Mouse (Mus musculus) layer of hippocampus, adult 11-12 months (tissue): ENCODE measurements around the gene Gtdc1.

ENCODE experiments used
- DNase-seq: peaks from one replicate; pipeline ENCODE4 v3.0.0; 2022; ENCODE audit warnings: low spot score

Gtdc1 gene

GRCm38 (mm10) chr2:44924618-44925017, 2.8 kb downstream of the Gtdc1 start:
- DNase-seq = no peak

- DNase-seq = no peak
Observed at GRCm38 (mm10) chr2:44923056-44923883, 4.2 kb downstream of the Gtdc1 start.

- DNase-seq = no peak
Observed at GRCm38 (mm10) chr2:44922500-44922899, 5.0 kb downstream of the Gtdc1 start.

GRCm38 (mm10) chr2:44920471-44920870, 7.0 kb downstream of the Gtdc1 start:
- no peak for DNase-seq

GRCm38 (mm10) chr2:44919326-44919725, 8.1 kb downstream of the Gtdc1 start:
- DNase-seq = no peak

GRCm38 (mm10) chr2:44918737-44919136, 8.7 kb downstream of the Gtdc1 start:
- DNase-seq = no peak

- no peak for DNase-seq
Observed at GRCm38 (mm10) chr2:44916286-44916685, 11.2 kb downstream of the Gtdc1 start.

- no peak for DNase-seq
Observed at GRCm38 (mm10) chr2:44897801-44898200, 29.7 kb downstream of the Gtdc1 start.

GRCm38 (mm10) chr2:44873718-44874117, 53.7 kb downstream of the Gtdc1 start:
- no peak for DNase-seq

- no peak for DNase-seq
Observed at GRCm38 (mm10) chr2:44864726-44865125, 62.7 kb downstream of the Gtdc1 start.

GRCm38 (mm10) chr2:44854475-44854874, 73.0 kb downstream of the Gtdc1 start:
- no peak for DNase-seq

GRCm38 (mm10) chr2:44849666-44850065, 77.8 kb downstream of the Gtdc1 start:
- no peak for DNase-seq

GRCm38 (mm10) chr2:44848156-44848555, 79.3 kb downstream of the Gtdc1 start:
- no peak for DNase-seq

GRCm38 (mm10) chr2:44845424-44845823, 82.0 kb downstream of the Gtdc1 start:
- no peak for DNase-seq

- no peak for DNase-seq
Observed at GRCm38 (mm10) chr2:44829753-44830152, 97.7 kb downstream of the Gtdc1 start.

- DNase-seq = no peak
Observed at GRCm38 (mm10) chr2:44829346-44829745, 98.1 kb downstream of the Gtdc1 start.

GRCm38 (mm10) chr2:44826609-44827008, 100.8 kb downstream of the Gtdc1 start:
- no peak for DNase-seq

- no peak for DNase-seq
Observed at GRCm38 (mm10) chr2:44817787-44818186, 109.7 kb downstream of the Gtdc1 start.

- DNase-seq = no peak
Observed at GRCm38 (mm10) chr2:44813729-44814128, 113.7 kb downstream of the Gtdc1 start.

GRCm38 (mm10) chr2:44804497-44804896, 123.0 kb downstream of the Gtdc1 start:
- no peak for DNase-seq

GRCm38 (mm10) chr2:44801361-44801760, 126.1 kb downstream of the Gtdc1 start:
- DNase-seq = no peak

GRCm38 (mm10) chr2:44791840-44792239, 135.6 kb downstream of the Gtdc1 start:
- DNase-seq = no peak

GRCm38 (mm10) chr2:44791134-44791533, 136.3 kb downstream of the Gtdc1 start:
- DNase-seq = no peak

GRCm38 (mm10) chr2:44782746-44783145, 144.7 kb downstream of the Gtdc1 start:
- DNase-seq = no peak
